Mouse (Mus musculus): ENCODE data around the gene Gm10073.
A peak's percentile ranks its signal among the peaks of the same experiment; 100 is the strongest.
"Not testable (repeated sequence)": the region's sequence is repeated elsewhere in the genome, so short reads cannot be mapped to it uniquely, and the experiment has no call there.

Gm10073 gene

GRCm38 (mm10) chr8:106573168-106573567, at the start of gene Gm10073:
Gene Gm10073 (minus strand): TSS chr8:106573461.
- DNase-seq (ENCODE audit: low read depth): not testable (repeated sequence)

DNA sequence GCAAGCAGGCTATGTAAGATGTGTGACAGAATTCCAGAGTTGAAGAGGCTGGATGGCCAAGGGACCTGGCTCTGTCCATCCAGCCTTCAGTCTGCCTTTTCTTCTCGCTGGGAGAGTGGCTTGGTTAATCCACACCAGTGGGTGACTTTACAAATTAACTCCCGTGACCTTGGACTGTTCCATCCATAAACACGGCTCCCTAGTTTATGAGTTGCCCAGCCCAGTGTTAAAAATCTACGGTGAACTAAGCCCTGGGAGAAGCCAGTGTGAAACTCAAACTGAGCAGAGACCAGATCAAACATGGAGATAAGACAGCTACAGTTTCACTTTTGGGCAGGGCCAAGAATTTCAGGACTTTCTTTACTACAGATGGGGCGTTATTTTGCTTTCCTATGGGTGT, 49.8 kb upstream of the Gm10073 start:
- peak; percentile 66 for DNase-seq (ENCODE audit: low read depth)

DNA sequence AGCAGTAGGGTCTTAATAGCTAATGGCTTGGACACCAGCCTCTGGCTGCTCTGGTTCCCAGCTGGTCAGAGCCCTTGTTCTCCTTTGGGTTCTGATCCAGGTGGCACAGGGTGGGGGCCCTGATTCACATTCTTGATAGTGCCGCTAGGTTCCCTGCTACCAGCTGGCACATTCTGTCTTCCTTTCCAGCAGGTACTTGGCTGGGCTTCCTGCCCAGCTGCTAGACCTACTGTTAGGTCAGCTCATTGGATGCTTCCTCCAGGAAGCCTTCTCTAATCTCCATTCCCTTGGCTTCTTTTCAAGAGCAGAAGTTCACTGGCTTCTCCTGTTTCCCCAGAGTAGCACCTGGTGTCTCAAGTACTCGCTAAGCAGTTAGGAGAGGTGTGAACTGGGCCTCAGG, 47.2 kb upstream of the Gm10073 start:
- DNase-seq (ENCODE audit: low read depth): no peak

DNA sequence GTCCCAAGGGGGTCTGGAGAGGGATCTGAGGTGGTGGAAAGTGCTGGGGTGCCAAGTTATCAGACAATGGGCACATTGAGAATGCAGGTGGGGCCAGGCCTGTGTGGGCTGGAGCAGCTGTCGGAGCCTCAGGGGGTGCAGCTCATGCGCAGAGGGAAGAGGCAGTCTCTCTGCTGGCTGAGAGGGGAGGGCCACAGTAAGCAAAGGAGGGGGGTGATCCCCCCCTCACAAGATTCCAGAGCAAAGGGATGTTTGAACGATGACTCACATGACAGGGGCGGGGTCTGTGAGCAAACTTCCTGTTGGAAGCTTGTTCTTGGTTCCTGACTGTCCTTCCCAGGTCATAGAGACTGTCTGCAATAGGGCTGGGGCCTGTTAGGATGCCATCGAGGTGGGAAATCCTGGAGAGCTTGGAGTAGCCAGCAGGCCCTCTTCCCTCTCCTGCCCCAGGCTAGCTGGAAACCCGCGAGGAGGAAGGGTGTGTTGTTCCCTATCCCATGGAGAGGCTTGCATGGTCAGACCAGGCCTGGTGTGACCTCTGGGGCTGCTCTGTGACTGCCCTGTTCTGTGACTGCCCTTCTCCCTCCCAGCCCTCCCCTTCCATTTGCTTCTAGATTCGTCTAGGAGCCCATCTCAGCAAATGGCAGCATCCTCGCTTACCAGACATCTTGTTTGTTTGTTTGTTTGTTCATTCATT, 46.4 kb upstream of the Gm10073 start:
- peak; percentile 89 for DNase-seq (ENCODE audit: low read depth)

DNA sequence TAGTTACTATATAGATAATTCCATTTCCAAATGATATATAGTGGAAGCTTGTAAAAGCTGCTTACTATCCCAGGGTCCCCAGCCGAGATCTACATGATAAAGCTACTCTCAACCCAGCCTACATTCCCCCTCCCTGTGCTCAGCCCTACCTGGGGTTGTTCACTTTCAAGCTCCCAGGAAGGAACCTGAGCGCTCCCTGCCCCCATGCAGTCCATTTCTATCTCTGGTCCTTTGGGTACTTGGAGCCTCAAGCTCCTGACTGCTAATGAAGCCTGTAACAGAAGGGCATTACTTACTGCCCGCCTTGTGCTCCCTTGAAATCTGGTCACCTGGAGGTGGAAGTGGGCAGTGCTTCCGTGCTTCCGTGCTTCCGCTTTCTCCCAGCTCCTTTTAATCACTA, 45.1 kb upstream of the Gm10073 start:
- no peak for DNase-seq (ENCODE audit: low read depth)

GRCm38 (mm10) chr8:106617865-106618264, 44.6 kb upstream of the Gm10073 start:
- DNase-seq (ENCODE audit: low read depth): no peak

DNA sequence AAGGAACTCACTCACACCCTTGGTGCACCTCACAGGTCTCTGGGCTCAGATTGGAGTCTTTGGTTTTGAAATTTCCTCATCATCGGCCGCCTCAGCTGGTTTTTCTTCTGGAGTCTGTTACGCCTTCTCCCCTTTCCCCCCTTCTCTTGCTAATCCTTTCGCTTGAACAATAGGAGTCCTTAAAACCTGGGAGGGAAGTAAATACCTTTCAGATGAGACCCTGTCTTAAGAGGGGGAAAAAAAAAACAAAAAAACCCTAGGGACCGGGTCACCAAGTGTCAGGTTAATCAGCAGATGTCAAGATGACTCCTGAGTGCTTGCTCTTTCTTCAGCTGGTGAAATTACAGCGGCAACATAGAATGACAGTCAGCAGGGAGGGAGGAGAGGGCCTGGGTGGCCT, 43.9 kb upstream of the Gm10073 start:
- DNase-seq (ENCODE audit: low read depth): no peak

- no peak for DNase-seq (ENCODE audit: low read depth)
Measured at GRCm38 (mm10) chr8:106616679-106617078, 43.4 kb upstream of the Gm10073 start.

DNA sequence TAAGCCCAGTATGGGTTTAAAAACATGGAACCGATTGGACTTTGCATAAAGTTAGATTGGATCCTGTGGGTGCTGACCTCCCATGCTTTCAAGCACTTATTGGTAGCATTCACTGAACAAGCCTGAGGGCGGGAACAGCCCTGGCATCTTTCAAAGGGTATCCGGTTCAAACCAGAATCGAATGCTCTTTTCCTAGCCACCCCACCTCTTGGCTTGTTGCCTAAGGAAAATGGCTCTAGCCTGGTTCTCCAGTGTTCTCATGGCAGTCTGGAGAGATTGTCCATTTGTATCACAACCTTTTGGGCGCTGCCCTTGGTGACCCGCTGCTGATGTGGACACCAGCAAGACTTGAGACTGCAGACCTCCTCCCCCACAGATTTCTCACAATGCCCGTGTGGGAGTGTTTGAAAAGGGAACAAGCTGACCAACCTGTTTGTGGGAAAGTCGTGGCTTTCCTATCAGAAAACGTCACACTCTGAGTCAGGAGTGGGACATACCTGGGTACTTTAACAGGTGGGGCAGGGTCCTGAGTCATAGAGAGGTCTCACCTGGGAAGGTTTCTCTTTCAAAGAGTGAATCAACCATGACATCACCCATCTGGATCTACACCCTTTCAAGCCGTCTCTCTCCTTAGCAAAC, 42.5 kb upstream of the Gm10073 start:
- peak; percentile 13 for DNase-seq (ENCODE audit: low read depth)

GRCm38 (mm10) chr8:106614704-106615103, 41.4 kb upstream of the Gm10073 start:
- DNase-seq (ENCODE audit: low read depth): peak; percentile 64

- peak; percentile 36 for DNase-seq (ENCODE audit: low read depth)
Measured at GRCm38 (mm10) chr8:106612047-106612446, 38.8 kb upstream of the Gm10073 start.

- DNase-seq (ENCODE audit: low read depth): peak; percentile 34
Measured at GRCm38 (mm10) chr8:106610958-106611640, 37.8 kb upstream of the Gm10073 start.

GRCm38 (mm10) chr8:106609076-106609903, 36.0 kb upstream of the Gm10073 start:
- no peak for DNase-seq (ENCODE audit: low read depth)

DNA sequence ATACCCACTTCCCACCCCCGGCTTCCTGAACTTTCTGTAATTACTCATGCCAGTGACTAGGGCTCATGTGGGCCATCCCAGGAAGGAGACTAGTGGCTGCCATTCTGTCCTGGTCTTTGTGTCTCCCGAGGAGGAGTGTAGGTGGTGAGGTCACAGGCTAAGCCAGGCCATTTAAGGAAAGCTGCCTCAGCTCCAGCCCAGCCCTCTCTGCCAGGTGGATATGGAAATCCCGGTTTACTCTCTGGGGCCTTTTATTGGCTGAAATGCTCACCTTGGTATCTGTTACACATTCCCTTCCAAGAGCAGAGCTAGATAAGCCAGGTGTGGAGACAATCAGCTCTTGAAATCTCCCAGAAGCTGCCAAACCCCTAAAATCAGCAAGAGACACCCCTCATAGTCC, 35.2 kb upstream of the Gm10073 start:
- no peak for DNase-seq (ENCODE audit: low read depth)

DNA sequence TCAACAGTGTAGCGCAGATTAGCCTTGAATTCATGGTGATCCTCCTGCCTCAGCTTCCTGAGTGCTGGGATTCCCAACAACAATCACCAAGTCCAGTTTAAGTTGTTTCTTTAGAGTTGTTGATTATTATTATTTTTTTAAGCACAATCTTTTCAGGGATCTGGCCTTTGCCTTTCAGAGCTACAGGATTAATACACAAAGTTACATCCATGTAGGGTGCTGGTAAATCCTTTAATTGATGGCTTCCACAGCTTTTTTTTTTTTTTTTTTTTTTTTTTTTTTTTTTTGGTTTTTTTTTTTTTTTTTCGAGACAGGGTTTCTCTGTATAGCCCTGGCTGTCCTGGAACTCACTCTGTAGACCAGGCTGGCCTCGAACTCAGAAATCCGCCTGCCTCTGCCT, 34.5 kb upstream of the Gm10073 start:
- not testable (repeated sequence) for DNase-seq (ENCODE audit: low read depth)

DNA sequence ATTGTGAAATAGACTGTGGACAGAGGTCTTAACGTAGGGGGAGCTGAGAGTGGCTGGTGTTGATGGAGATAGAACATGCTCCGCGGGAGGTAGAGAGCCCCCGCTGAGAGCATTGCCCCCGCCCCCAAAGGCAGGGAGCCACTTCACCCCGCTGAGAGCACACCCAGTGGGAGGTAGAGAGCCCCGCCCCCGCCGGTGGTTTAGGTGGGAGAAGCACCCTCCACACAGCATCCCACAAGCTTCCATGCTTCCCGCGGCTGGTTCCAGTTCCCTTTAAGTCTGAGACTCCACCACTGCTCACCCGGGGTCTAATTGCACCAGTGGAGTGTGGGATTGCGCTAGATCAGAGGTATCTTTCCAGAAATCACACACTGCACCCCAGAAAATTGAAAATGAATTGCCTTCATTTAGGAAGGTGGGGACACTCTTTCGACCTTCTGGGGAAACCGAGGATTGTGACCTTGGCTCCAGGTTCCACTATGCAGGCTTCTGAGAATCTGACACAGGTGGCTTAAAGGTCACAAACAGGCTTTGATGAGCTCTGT, 33.4 kb upstream of the Gm10073 start:
- no peak for DNase-seq (ENCODE audit: low read depth)

- DNase-seq (ENCODE audit: low read depth): no peak
Measured at GRCm38 (mm10) chr8:106606121-106606520, 32.9 kb upstream of the Gm10073 start.

- DNase-seq (ENCODE audit: low read depth): no peak
Measured at GRCm38 (mm10) chr8:106605657-106606056, 32.4 kb upstream of the Gm10073 start.

GRCm38 (mm10) chr8:106603933-106604332, 30.7 kb upstream of the Gm10073 start:
- DNase-seq (ENCODE audit: low read depth): no peak

GRCm38 (mm10) chr8:106603131-106603819, 30.0 kb upstream of the Gm10073 start, which contains the start of gene Cdh1:
Gene Cdh1 (plus strand): TSS chr8:106603351.
- no peak for DNase-seq (ENCODE audit: low read depth)

- DNase-seq (ENCODE audit: low read depth): no peak
Measured at GRCm38 (mm10) chr8:106599265-106599979, 26.2 kb upstream of the Gm10073 start.
